Mouse (Mus musculus): Measurements from ENCODE around the gene Dand5.

- TF ChIP-seq CTCF (IDR thresholded peaks at IDR 0.05; ENCODE audit: extremely low read depth, insufficient read depth, insufficient read length, insufficient replicate concordance) (no peak), POLR2A (IDR thresholded peaks at IDR 0.05; ENCODE audit: low read depth, low read length) (no peak)
Observed at GRCm38 (mm10) chr8:84793791-84794485, 28.7 kb downstream of the Dand5 start.

Measured in spleen, adult 2 months (tissue).